Comparison of ENCODE assay signal across 27 mouse cellular contexts in the genomic region with DNA sequence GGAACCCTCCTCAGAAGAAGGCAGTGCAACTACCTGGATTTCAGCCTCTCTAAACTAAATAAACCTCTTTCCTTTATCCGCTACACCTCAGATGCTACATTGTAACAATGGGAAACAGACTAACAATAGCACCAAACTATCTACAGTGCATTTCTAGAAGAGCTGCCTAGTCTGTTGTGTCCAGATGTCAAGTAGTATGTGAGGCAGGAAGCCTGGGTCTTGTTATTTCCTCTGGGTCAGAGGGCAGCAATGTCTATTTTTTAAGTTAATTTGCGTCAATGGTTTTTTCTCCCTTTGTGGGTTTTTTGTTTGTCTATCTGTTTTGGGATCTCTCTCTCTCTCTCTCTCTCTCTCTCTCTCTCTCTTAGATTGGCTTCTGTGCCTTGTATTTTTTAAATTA. TPM values are rescaled to one million over a fixed set of nuclear protein-coding genes. Genes with fewer than 3 reads are reported as not detected.
DNase-seq lines count a peak whose midpoint lies in the region; ATAC-seq and TF ChIP-seq lines count a peak whose summit lies in the region.
"Had no signal": no experiment of that assay in that cellular context is flagged by ENCODE, and none has a peak within 500 bp of the region (broad histone marks: within the 10 kb centered on the region; RNA-seq: fewer than 3 reads in every experiment).

No protein-coding gene starts in this region.

- no peak for ATAC-seq in heart, postnatal 0 days (ENCODE audit: insufficient read depth, low read depth)
- ATAC-seq in heart, embryonic 11.5 days (replicated peaks; ENCODE audit: insufficient number of reproducible peaks, low FRiP score, low TSS enrichment), result no peak
- ATAC-seq: forebrain, postnatal 0 days; midbrain, embryonic 16.5 days; Patski had no signal

- H3K4me1 ChIP-seq in heart, postnatal 0 days (ENCODE audit: control insufficient read depth, insufficient read depth), result peaks cover 18% of the 10 kb centered on the region
- 0 out of 2 replicates have a peak, but pooled peaks cover 3% of the 10 kb centered on the region for H3K4me1 ChIP-seq in heart, embryonic 11.5 days (ENCODE audit: control insufficient read depth, insufficient read depth, low read length)
- H3K4me1 ChIP-seq in limb, embryonic 10.5 days, result peaks cover 28% of the 10 kb centered on the region
- H3K4me1 ChIP-seq: forebrain, embryonic 12.5 days; hindbrain, embryonic 15.5 days had no signal

- peak; percentile 56; the same call in 1 of the 2 replicates for TF ChIP-seq EP300 in heart, postnatal 0 days (IDR thresholded peaks at IDR 0.05; ENCODE audit: low read depth)

- no peak overlapping the region for H3K4me3 ChIP-seq in gastrocnemius, adult 2 months
- H3K4me3 ChIP-seq in heart, postnatal 0 days (ENCODE audit: low read depth, low read length), result no peak overlapping the region
- H3K4me3 ChIP-seq in heart, embryonic 11.5 days (ENCODE audit: low read depth, low read length), result no peak overlapping the region
- H3K4me3 ChIP-seq in limb, embryonic 10.5 days, result no peak overlapping the region
- H3K4me3 ChIP-seq: forebrain, embryonic 12.5 days; hindbrain, embryonic 10.5 days; hindbrain, embryonic 15.5 days; kidney, embryonic 15.5 days; limb, embryonic 12.5 days; liver, embryonic 15.5 days; lung, embryonic 15.5 days had no signal

- intact Hi-C loops in gastrocnemius, adult 2 months (cut with DNase I), result no loop called here

- H3K9ac ChIP-seq in heart, postnatal 0 days (replicated peaks; ENCODE audit: low read depth, low read length), result no peak overlapping the region
- no peak overlapping the region for H3K9ac ChIP-seq in heart, embryonic 11.5 days (ENCODE audit: low read depth, low read length)
- H3K9ac ChIP-seq: forebrain, embryonic 12.5 days; forebrain, postnatal 0 days; hindbrain, embryonic 15.5 days; kidney, embryonic 15.5 days; limb, embryonic 12.5 days; liver, embryonic 15.5 days; lung, embryonic 15.5 days had no signal

- WGBS in heart, postnatal 0 days, result 65% methylated on average over 2 of the region's 2 CpGs
- WGBS in heart, embryonic 11.5 days (ENCODE audit: insufficient replicate concordance), result 74% methylated on average over 2 of the region's 2 CpGs
- 79% methylated on average over 2 of the region's 2 CpGs for WGBS in limb, embryonic 10.5 days

- H3K27ac ChIP-seq in gastrocnemius, adult 2 months, result peak overlapping the region; percentile 48
- peak overlapping the region; percentile 60 for H3K27ac ChIP-seq in heart, postnatal 0 days (ENCODE audit: low read depth)
- H3K27ac ChIP-seq in heart, embryonic 11.5 days (ENCODE audit: low read depth, low read length), result no peak overlapping the region
- H3K27ac ChIP-seq in limb, embryonic 10.5 days, result 0 out of 2 replicates have a peak overlapping the region, but pooled peaks have one; percentile 9
- H3K27ac ChIP-seq: forebrain, embryonic 12.5 days; hindbrain, embryonic 10.5 days; hindbrain, embryonic 15.5 days; limb, embryonic 12.5 days; liver, embryonic 15.5 days had no signal

- no peaks in the 10 kb centered on the region for H3K9me3 ChIP-seq in heart, postnatal 0 days (replicated peaks; ENCODE audit: control insufficient read depth, low read length)
- no peaks in the 10 kb centered on the region for H3K9me3 ChIP-seq in heart, embryonic 11.5 days (replicated peaks; ENCODE audit: control insufficient read depth, low read length)
- H3K9me3 ChIP-seq in limb, embryonic 10.5 days (replicated peaks), result no peaks in the 10 kb centered on the region
- H3K9me3 ChIP-seq: forebrain, embryonic 12.5 days; hindbrain, embryonic 10.5 days; hindbrain, embryonic 15.5 days; kidney, embryonic 15.5 days; limb, embryonic 12.5 days; liver, embryonic 15.5 days; lung, embryonic 15.5 days had no signal

- no peaks in the 10 kb centered on the region for H3K27me3 ChIP-seq in heart, postnatal 0 days (ENCODE audit: control insufficient read depth, insufficient read depth, low read length)
- H3K27me3 ChIP-seq in heart, embryonic 11.5 days (ENCODE audit: control insufficient read depth, insufficient read depth, low read length), result no peaks in the 10 kb centered on the region
- no peaks in the 10 kb centered on the region for H3K27me3 ChIP-seq in limb, embryonic 10.5 days (ENCODE audit: low read depth, poor library complexity, severe bottlenecking)
- H3K27me3 ChIP-seq: forebrain, embryonic 12.5 days; hindbrain, embryonic 15.5 days; kidney, embryonic 15.5 days; limb, embryonic 12.5 days; liver, embryonic 15.5 days; lung, embryonic 15.5 days; Patski had no signal

- no peak for DNase-seq in gastrocnemius, adult 2 months
- DNase-seq in gastrocnemius, adult 18-20 months (ENCODE audit: low spot score), result no peak
- no peak for DNase-seq in heart, postnatal 0 days (ENCODE audit: low spot score)
- DNase-seq in kidney, postnatal 14 days, result peak; percentile 31
- no peak for DNase-seq in kidney, adult 18-20 months
- DNase-seq in limb, embryonic 10.5 days (ENCODE audit: low spot score), result no peak
- no peak for DNase-seq in cerebellum, postnatal 14 days
- DNase-seq: adrenal gland, postnatal 10 days; cerebellum, adult 11 months; cerebellum, adult 9-10 months; embryo, embryonic 11 days; forebrain, postnatal 0 days; gastrocnemius, postnatal 14 days; right cerebral cortex, adult 18-20 months; right cerebral cortex, postnatal 4 days; thymus, postnatal 14 days had no signal

- H3K36me3 ChIP-seq in heart, postnatal 0 days (replicated peaks; ENCODE audit: control insufficient read depth, insufficient read depth, low read length), result no peaks in the 10 kb centered on the region
- no peaks in the 10 kb centered on the region for H3K36me3 ChIP-seq in heart, embryonic 11.5 days (ENCODE audit: control insufficient read depth, insufficient read depth, low read length)
- no peaks in the 10 kb centered on the region for H3K36me3 ChIP-seq in limb, embryonic 10.5 days
- H3K36me3 ChIP-seq: forebrain, embryonic 12.5 days; hindbrain, embryonic 10.5 days; hindbrain, embryonic 15.5 days; kidney, embryonic 15.5 days; limb, embryonic 12.5 days; liver, embryonic 15.5 days; lung, embryonic 15.5 days had no signal

- no peak for TF ChIP-seq CTCF in gastrocnemius, adult 2 months (IDR thresholded peaks at IDR 0.05)
- TF ChIP-seq CTCF in heart, postnatal 0 days (IDR thresholded peaks at IDR 0.05; ENCODE audit: low read depth), result no peak

- no peak overlapping the region for H3K4me2 ChIP-seq in heart, postnatal 0 days (ENCODE audit: low read depth, low read length)
- no peak overlapping the region for H3K4me2 ChIP-seq in heart, embryonic 11.5 days
- H3K4me2 ChIP-seq: forebrain, embryonic 12.5 days; hindbrain, embryonic 15.5 days; kidney, embryonic 15.5 days; limb, embryonic 12.5 days; liver, embryonic 15.5 days; lung, embryonic 15.5 days; midbrain, embryonic 11.5 days had no signal

RNA-seq across cellular contexts. Expression of gene Ets2, which starts 44.7 kb away (rescaled TPM):
- 10 to 100 TPM; 22.7 to 41.9 TPM for total RNA-seq in gastrocnemius, adult 2 months (2021)
- total RNA-seq in gastrocnemius, adult 18-20 months (2021), result 10 to 100 TPM; 20.5 to 26.7 TPM
- 61.2 and 69.2 TPM in 2 replicates for total RNA-seq in heart, postnatal 0 days (2014; rRNA removed; ENCODE audit: low replicate concordance)
- polyA plus RNA-seq in heart, postnatal 0 days (2015; fragmentation: Nextera tagmentation; extraction: Ambion mirVana), result 44.0 and 45.0 TPM in 2 replicates
- 26.8 and 45.4 TPM in 2 replicates for polyA plus RNA-seq in heart, embryonic 11.5 days (2014; fragmentation: Nextera tagmentation; extraction: Ambion mirVana)
- polyA plus RNA-seq in limb, embryonic 10.5 days (2016; fragmentation: Nextera tagmentation; extraction: Ambion mirVana), result 110 and 119 TPM in 2 replicates
